Mouse (Mus musculus) heart, embryonic 15.5 days (tissue): ENCODE data around the gene Ehd2. TPM values are rescaled to one million over a fixed set of nuclear protein-coding genes. Genes with fewer than 3 reads are reported as not detected.

Experiments
- ATAC-seq: fragments of 200-750 bp; cut with Nextera tagmentation; replicated peaks from 2 replicates; pipeline ENCODE4 v1.8.0; 2017; ENCODE audit warnings: low read depth, moderate TSS enrichment; ENCODE audit not compliant: insufficient number of reproducible peaks, insufficient read depth, low FRiP score
- H3K27ac ChIP-seq: fragments of 300-500 bp; sonication (generic); 2 replicates; pipeline ENCODE4 v1.5.1; 2015; ENCODE audit warnings: mild to moderate bottlenecking, inconsistent platforms
- H3K27me3 ChIP-seq: fragments of 300-500 bp; sonication (generic); 2 replicates; pipeline ENCODE4 v1.6.1; 2015; ENCODE audit warnings: inconsistent platforms
- H3K36me3 ChIP-seq: fragments of 300-500 bp; sonication (generic); 2 replicates; pipeline ENCODE4 v1.6.1; 2015; ENCODE audit warnings: mild to moderate bottlenecking, inconsistent platforms
- H3K4me1 ChIP-seq: fragments of 300-500 bp; sonication (generic); replicated peaks from 2 replicates; pipeline ENCODE4 v1.6.1; 2015; ENCODE audit warnings: inconsistent platforms
- H3K4me2 ChIP-seq: fragments of 300-500 bp; sonication (generic); 2 replicates; pipeline ENCODE4 v1.6.1; 2015; ENCODE audit warnings: inconsistent platforms, mild to moderate bottlenecking, moderate library complexity
- H3K4me3 ChIP-seq: fragments of 300-500 bp; sonication (generic); 2 replicates; pipeline ENCODE4 v1.5.1; 2015; ENCODE audit warnings: mild to moderate bottlenecking, inconsistent platforms
- H3K9ac ChIP-seq: fragments of 300-500 bp; sonication (generic); 2 replicates; pipeline ENCODE4 v1.6.1; 2015; ENCODE audit warnings: mild to moderate bottlenecking, inconsistent platforms
- H3K9me3 ChIP-seq: fragments of 300-500 bp; sonication (generic); replicated peaks from 2 replicates; pipeline ENCODE4 v1.6.1; 2016; ENCODE audit warnings: inconsistent platforms
- WGBS: fragments of 180-500 bp; shearing (Covaris S2); methylation state at CpG from one replicate; pipeline ENCODE4 v1.1.7; 2015; ENCODE audit warnings: mixed read lengths; 5-methylcytosine and 5-hydroxymethylcytosine counted together
- polyA plus RNA-seq: library from polyadenylated mRNA; unstranded; fragments of >200 nt; fragmentation: Nextera tagmentation; extraction: Ambion mirVana; gene quantifications from 2 replicates; pipeline ENCODE4 v1.2.1, GENCODE M21; 2015

Gene Ehd2
- polyA plus RNA-seq, 1 experiment from 2014 or later = 62.8 TPM

GRCm38 (mm10) chr7:15945211-15945610 is 22.2 kb downstream of the Ehd2 start:
- Histone ChIP-seq H3K4me2 (peak overlapping the region; percentile 67), H3K36me3 (peaks cover 52% of the 10 kb centered on the region), H3K9me3 (no peaks in the 10 kb centered on the region), H3K4me3 (peak overlapping the region; percentile 85), H3K27ac (peak overlapping the region; percentile 98), H3K27me3 (no peaks in the 10 kb centered on the region), H3K9ac (peak overlapping the region; percentile 84), H3K4me1 (peaks cover 27% of the 10 kb centered on the region)
- no peak for ATAC-seq
- 5% methylated on average over 8 of the region's 8 CpGs for WGBS

GRCm38 (mm10) chr7:15944311-15944710 is 23.1 kb downstream of the Ehd2 start:
- 90% methylated on average over 1 of the region's 1 CpGs for WGBS
- Histone ChIP-seq H3K4me3 (0 out of 2 replicates have a peak overlapping the region, but pooled peaks have one; percentile 85), H3K9ac (no peak overlapping the region), H3K9me3 (no peaks in the 10 kb centered on the region), H3K36me3 (peaks cover 52% of the 10 kb centered on the region), H3K27ac (no peak overlapping the region), H3K27me3 (no peaks in the 10 kb centered on the region), H3K4me1 (peaks cover 25% of the 10 kb centered on the region), H3K4me2 (peak overlapping the region; percentile 67; the same call in 1 of the 2 replicates)
- ATAC-seq = no peak

- no peaks in the 10 kb centered on the region for H3K9me3 ChIP-seq
- H3K36me3 ChIP-seq = peaks cover 81% of the 10 kb centered on the region
- ATAC-seq = no peak
- H3K4me2 ChIP-seq = no peak overlapping the region
- H3K4me3 ChIP-seq = no peak overlapping the region
- 97% methylated on average over 3 of the region's 3 CpGs for WGBS
- no peaks in the 10 kb centered on the region for H3K27me3 ChIP-seq
- peaks cover 3% of the 10 kb centered on the region; the same call in 1 of the 2 replicates for H3K4me1 ChIP-seq
- H3K9ac ChIP-seq = no peak overlapping the region
- H3K27ac ChIP-seq = no peak overlapping the region
These were observed 28.7 kb downstream of the Ehd2 start for GRCm38 (mm10) chr7:15938621-15939020.

GRCm38 (mm10) chr7:15937491-15937890 is 29.9 kb downstream of the Ehd2 start:
- Histone ChIP-seq H3K4me3 (no peak overlapping the region), H3K36me3 (peaks cover 70% of the 10 kb centered on the region), H3K4me1 (peaks cover 7% of the 10 kb centered on the region; the same call in 1 of the 2 replicates), H3K4me2 (no peak overlapping the region), H3K9me3 (no peaks in the 10 kb centered on the region), H3K27me3 (no peaks in the 10 kb centered on the region), H3K27ac (no peak overlapping the region), H3K9ac (no peak overlapping the region)
- ATAC-seq = no peak
- WGBS = 88% methylated on average over 5 of the region's 5 CpGs

GRCm38 (mm10) chr7:15933437-15934359 is 33.7 kb downstream of the Ehd2 start:
- WGBS = 44% methylated on average over 16 of the region's 16 CpGs
- peak; percentile 60 for ATAC-seq
- no peaks in the 10 kb centered on the region for H3K9me3 ChIP-seq
- peak overlapping the region; percentile 80 for H3K27ac ChIP-seq
- H3K36me3 ChIP-seq = peaks cover 33% of the 10 kb centered on the region
- H3K4me2 ChIP-seq = no peak overlapping the region
- H3K27me3 ChIP-seq = no peaks in the 10 kb centered on the region
- H3K4me3 ChIP-seq = no peak overlapping the region
- H3K4me1 ChIP-seq = peaks cover 15% of the 10 kb centered on the region
- no peak overlapping the region for H3K9ac ChIP-seq

DNA sequence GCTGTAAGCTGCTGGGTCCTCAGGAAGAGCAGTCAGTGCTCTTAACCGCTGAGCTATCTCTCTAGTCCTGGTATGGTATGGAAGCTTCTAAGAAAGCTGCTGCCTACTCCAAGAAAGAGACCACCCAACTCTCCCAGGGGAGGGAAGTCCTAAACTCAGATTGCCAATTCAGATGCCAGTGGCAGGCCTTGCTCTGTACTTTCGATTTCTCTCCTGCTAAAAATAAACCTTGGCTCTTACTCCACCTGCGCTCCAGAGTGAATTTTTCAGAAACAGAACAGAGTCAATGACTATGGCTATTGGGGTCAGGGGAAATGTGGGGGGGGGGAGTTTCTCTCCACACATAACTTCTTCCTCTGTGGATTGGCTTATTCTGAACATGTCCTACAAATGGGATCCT is 35.7 kb downstream of the Ehd2 start:
- peaks cover 15% of the 10 kb centered on the region for H3K4me1 ChIP-seq
- no peaks in the 10 kb centered on the region for H3K9me3 ChIP-seq
- peaks cover 13% of the 10 kb centered on the region for H3K36me3 ChIP-seq
- H3K9ac ChIP-seq = no peak overlapping the region
- H3K27me3 ChIP-seq = no peaks in the 10 kb centered on the region
- no peak for ATAC-seq
- H3K4me3 ChIP-seq = no peak overlapping the region
- WGBS = 33% methylated on average over 3 of the region's 3 CpGs
- peak overlapping the region; percentile 74 for H3K27ac ChIP-seq
- peak overlapping the region; percentile 34 for H3K4me2 ChIP-seq

DNA sequence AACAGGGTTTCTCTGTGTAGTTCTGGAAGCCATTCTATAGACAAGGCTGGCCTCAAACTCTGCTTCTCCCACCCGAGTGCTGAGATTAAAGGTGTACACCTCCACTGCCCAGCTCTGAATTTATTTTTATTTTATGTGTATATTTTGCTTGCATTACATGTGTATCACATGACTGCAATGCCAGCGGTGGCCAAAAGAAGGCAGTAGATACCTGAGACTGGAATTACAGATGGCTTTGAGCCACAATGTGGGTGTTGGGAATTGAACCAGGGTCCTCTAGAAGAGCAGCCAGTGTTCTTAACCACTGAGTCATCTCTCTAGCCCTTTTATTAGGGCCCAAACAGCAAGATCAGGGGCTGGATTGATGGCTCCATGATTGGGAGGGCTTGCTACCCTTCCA is 36.8 kb downstream of the Ehd2 start:
- 63% methylated on average over 2 of the region's 2 CpGs for WGBS

GRCm38 (mm10) chr7:15929910-15930309 is 37.5 kb downstream of the Ehd2 start:
- ATAC-seq = no peak; the same call in 1 of the 2 replicates
- no peak overlapping the region for H3K4me3 ChIP-seq
- H3K9ac ChIP-seq = no peak overlapping the region
- no peak overlapping the region for H3K4me2 ChIP-seq
- H3K9me3 ChIP-seq = no peaks in the 10 kb centered on the region
- H3K27me3 ChIP-seq = no peaks in the 10 kb centered on the region
- WGBS = 25% methylated on average over 4 of the region's 4 CpGs
- peaks cover 15% of the 10 kb centered on the region for H3K4me1 ChIP-seq
- H3K27ac ChIP-seq = no peak overlapping the region
- no peaks in the 10 kb centered on the region for H3K36me3 ChIP-seq

More for the DNA sequence above, 36.8 kb downstream of the Ehd2 start:
- H3K36me3 ChIP-seq = peaks cover 2% of the 10 kb centered on the region; the same call in 1 of the 2 replicates
- peaks cover 15% of the 10 kb centered on the region for H3K4me1 ChIP-seq
- no peak overlapping the region for H3K4me2 ChIP-seq
- no peaks in the 10 kb centered on the region for H3K27me3 ChIP-seq
- ATAC-seq = no peak
- H3K9ac ChIP-seq = no peak overlapping the region
- no peaks in the 10 kb centered on the region for H3K9me3 ChIP-seq
- H3K4me3 ChIP-seq = no peak overlapping the region
- no peak overlapping the region for H3K27ac ChIP-seq

GRCm38 (mm10) chr7:15922220-15922773 is 45.1 kb downstream of the Ehd2 start, which contains the start of gene Selenow:
Gene Selenow, minus strand, starts transcription at chr7:15922402.
- WGBS = under 1% methylated on average over 33 of the region's 33 CpGs
- Histone ChIP-seq H3K4me3 (peak within 1 kb of the TSS; percentile 75), H3K9me3 (no peaks in the 10 kb centered on the region), H3K27ac (peak within 1 kb of the TSS; percentile 76), H3K36me3 (peaks cover 23% of the 10 kb centered on the region), H3K9ac (peak within 1 kb of the TSS; percentile 70), H3K27me3 (no peaks in the 10 kb centered on the region), H3K4me1 (peaks cover 27% of the 10 kb centered on the region), H3K4me2 (peak within 1 kb of the TSS; percentile 76)
- ATAC-seq = peak; percentile 95

DNA sequence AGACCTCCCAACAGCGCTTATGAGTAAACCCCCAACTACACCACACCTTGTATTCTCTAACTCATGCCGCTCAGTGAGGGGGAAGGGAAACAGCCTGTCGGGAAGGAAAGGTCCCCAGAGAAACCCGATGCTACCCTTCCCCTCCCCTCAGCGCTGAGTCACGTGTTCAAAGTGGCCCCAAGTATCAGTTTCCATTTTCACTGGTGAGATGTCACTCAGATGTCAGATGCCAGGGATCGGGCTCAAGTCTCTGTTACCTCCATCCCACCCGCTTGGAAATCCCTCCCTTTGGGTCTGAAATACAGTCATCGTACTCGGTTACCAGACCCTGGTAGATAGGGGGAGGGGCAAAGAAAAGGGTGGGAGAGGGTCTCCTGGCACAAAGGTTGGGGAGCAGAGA is 45.6 kb downstream of the Ehd2 start:
- ATAC-seq = peak; percentile 53
- H3K36me3 ChIP-seq = peaks cover 28% of the 10 kb centered on the region
- under 1% methylated on average over 10 of the region's 10 CpGs for WGBS
- H3K4me2 ChIP-seq = peak overlapping the region; percentile 76
- H3K27ac ChIP-seq = peak overlapping the region; percentile 76
- peaks cover 27% of the 10 kb centered on the region for H3K4me1 ChIP-seq
- H3K9ac ChIP-seq = peak overlapping the region; percentile 70
- no peaks in the 10 kb centered on the region for H3K9me3 ChIP-seq
- H3K4me3 ChIP-seq = peak overlapping the region; percentile 75
- H3K27me3 ChIP-seq = no peaks in the 10 kb centered on the region

- Histone ChIP-seq H3K4me3 (peak overlapping the region; percentile 75), H3K9me3 (no peaks in the 10 kb centered on the region), H3K36me3 (peaks cover 32% of the 10 kb centered on the region), H3K4me1 (peaks cover 27% of the 10 kb centered on the region), H3K9ac (peak overlapping the region; percentile 70), H3K27me3 (no peaks in the 10 kb centered on the region), H3K27ac (no peak overlapping the region), H3K4me2 (peak overlapping the region; percentile 76)
- WGBS = 67% methylated on average over 6 of the region's 6 CpGs
- ATAC-seq = no peak
These were observed 46.6 kb downstream of the Ehd2 start for GRCm38 (mm10) chr7:15920645-15921190.
